Mouse (Mus musculus) midbrain, embryonic 11.5 days (tissue): ENCODE measurements around the gene Raet1d. TPM values are rescaled to one million over a fixed set of nuclear protein-coding genes. Genes with fewer than 3 reads are reported as not detected.

Experiments
- polyA plus RNA-seq: library from polyadenylated mRNA; unstranded; fragments of >200 nt; fragmentation: Nextera tagmentation; extraction: Ambion mirVana; gene quantifications from 2 replicates; pipeline ENCODE4 v1.2.1, GENCODE M21; 2014

Raet1d gene
- polyA plus RNA-seq, 1 experiment from 2014 or later, result 18.0 TPM

Other genes starting within 250 kb of the Raet1d start
- 24.8 and 29.2 TPM in 2 replicates for gene E030030I06Rik, start 211.3 kb upstream of the Raet1d start, polyA plus RNA-seq
- gene Raet1e, start 202.0 kb upstream of the Raet1d start, polyA plus RNA-seq, result 18.1 and 18.4 TPM in 2 replicates
- 1.00 and 1.0 TPM in 2 replicates for gene H60b, start 202.0 kb upstream of the Raet1d start, polyA plus RNA-seq